Mouse (Mus musculus) heart, postnatal 0 days (tissue): ENCODE results near the gene Syna. TPM values are rescaled to one million over a fixed set of nuclear protein-coding genes. Genes with fewer than 3 reads are reported as not detected.
A peak's percentile ranks its signal among the peaks of the same experiment; 100 is the strongest.

Source experiments
- ATAC-seq: fragments of 200-750 bp; cut with Nextera tagmentation; 2 replicates; pipeline ENCODE4 v1.8.0; 2017; ENCODE audit warnings: low read depth, moderate number of reproducible peaks, moderate library complexity; ENCODE audit not compliant: insufficient read depth
- DNase-seq: peaks from one replicate; pipeline ENCODE4 v3.0.0-alpha.2; 2016; ENCODE audit warnings: low spot score
- H3K27ac ChIP-seq: fragments of 300-500 bp; sonication (generic); 2 replicates; pipeline ENCODE4 v1.5.1; 2014; ENCODE audit warnings: low read depth, mild to moderate bottlenecking
- H3K27me3 ChIP-seq: fragments of 300-500 bp; sonication (generic); 2 replicates; pipeline ENCODE4 v1.6.1; 2014; ENCODE audit warnings: low read length, mixed read lengths; ENCODE audit not compliant: control insufficient read depth, insufficient read depth
- H3K36me3 ChIP-seq: fragments of 300-500 bp; sonication (generic); replicated peaks from 2 replicates; pipeline ENCODE4 v1.6.1; 2014; ENCODE audit warnings: low read length, mixed read lengths; ENCODE audit not compliant: control insufficient read depth, insufficient read depth
- H3K4me1 ChIP-seq: fragments of 300-500 bp; sonication (generic); 2 replicates; pipeline ENCODE4 v1.6.1; 2014; ENCODE audit warnings: antibody characterized with exemption; ENCODE audit not compliant: control insufficient read depth, insufficient read depth
- H3K4me2 ChIP-seq: fragments of 300-500 bp; sonication (generic); 2 replicates; pipeline ENCODE4 v1.6.1; 2014; ENCODE audit warnings: low read depth, mild to moderate bottlenecking, low read length, moderate library complexity
- H3K4me3 ChIP-seq: fragments of 300-500 bp; sonication (generic); 2 replicates; pipeline ENCODE4 v1.5.1; 2014; ENCODE audit warnings: low read depth, low read length
- H3K9ac ChIP-seq: fragments of 300-500 bp; sonication (generic); replicated peaks from 2 replicates; pipeline ENCODE4 v1.6.1; 2014; ENCODE audit warnings: low read depth, low read length, mixed read lengths
- H3K9me3 ChIP-seq: fragments of 300-500 bp; sonication (generic); replicated peaks from 2 replicates; pipeline ENCODE4 v1.6.1; 2016; ENCODE audit warnings: low read length; ENCODE audit not compliant: control insufficient read depth
- CTCF ChIP-seq: IDR thresholded peaks from 2 replicates; pipeline ENCODE4 v1.5.1; 2016; ENCODE audit warnings: antibody characterized with exemption, control low read depth, low read depth
- EP300 ChIP-seq: IDR thresholded peaks from 2 replicates; pipeline ENCODE4 v1.6.1; 2016; ENCODE audit warnings: antibody characterized with exemption, low read depth
- WGBS: fragments of 180-500 bp; shearing (Covaris S2); extraction: QIAGEN DNeasy Blood & Tissue Kit; methylation state at CpG from one replicate; pipeline ENCODE4 v1.1.7; 2014; 5-methylcytosine and 5-hydroxymethylcytosine counted together
- polyA plus RNA-seq: library from polyadenylated mRNA; unstranded; fragments of >200 nt; fragmentation: Nextera tagmentation; extraction: Ambion mirVana; gene quantifications from 2 replicates; pipeline ENCODE4 v1.2.1, GENCODE M21; 2015
- total RNA-seq: library from RNA; depleted of rRNA; stranded (reverse); fragments of >200 nt; gene quantifications from 2 replicates; pipeline ENCODE4 v1.2.3, GENCODE M21; 2014; ENCODE audit warnings: low replicate concordance

Syna gene
- total and polyA plus RNA-seq, 2 experiments from 2014 or later: not detected

GRCm38 (mm10) chr5:134575833-134576232 lies 15.9 kb upstream of the Syna start:
- Histone ChIP-seq H3K4me1 (no peaks in the 10 kb centered on the region), H3K27me3 (no peaks in the 10 kb centered on the region), H3K4me3 (no peak overlapping the region), H3K4me2 (no peak overlapping the region), H3K9ac (no peak overlapping the region), H3K27ac (no peak overlapping the region), H3K9me3 (no peaks in the 10 kb centered on the region), H3K36me3 (no peaks in the 10 kb centered on the region)
- WGBS: 93% methylated on average over 5 of the region's 5 CpGs
- DNase-seq (no peak), ATAC-seq (no peak)
- TF ChIP-seq EP300 (no peak), CTCF (no peak)

- peak overlapping the region; percentile 90 for H3K27ac ChIP-seq
- H3K9ac ChIP-seq: peak overlapping the region; percentile 59
- H3K4me1 ChIP-seq: no peaks in the 10 kb centered on the region
- H3K4me2 ChIP-seq: peak overlapping the region; percentile 75
- H3K27me3 ChIP-seq: no peaks in the 10 kb centered on the region
- H3K4me3 ChIP-seq: peak overlapping the region; percentile 66
- no peaks in the 10 kb centered on the region for H3K36me3 ChIP-seq
- peak; percentile 43 for ATAC-seq
- H3K9me3 ChIP-seq: no peaks in the 10 kb centered on the region
- DNase-seq: peak; percentile 45
- 25% methylated on average over 10 of the region's 10 CpGs for WGBS
- TF ChIP-seq CTCF (no peak), EP300 (0 out of 2 replicates have a peak, but pooled peaks have one; percentile 22)
Observed at GRCm38 (mm10) chr5:134572508-134573214, 12.7 kb upstream of the Syna start.

GRCm38 (mm10) chr5:134571730-134572507 lies 11.9 kb upstream of the Syna start:
- 2% methylated on average over 23 of the region's 23 CpGs for WGBS
- H3K4me3 ChIP-seq: peak overlapping the region; percentile 66
- peak overlapping the region; percentile 90 for H3K27ac ChIP-seq
- no peaks in the 10 kb centered on the region for H3K27me3 ChIP-seq
- H3K9me3 ChIP-seq: no peaks in the 10 kb centered on the region
- H3K4me1 ChIP-seq: no peaks in the 10 kb centered on the region
- TF ChIP-seq CTCF (no peak), EP300 (no peak)
- H3K9ac ChIP-seq: peak overlapping the region; percentile 59
- ATAC-seq (peak; percentile 67), DNase-seq (peak; percentile 85)
- H3K36me3 ChIP-seq: no peaks in the 10 kb centered on the region
- H3K4me2 ChIP-seq: peak overlapping the region; percentile 75

- no peaks in the 10 kb centered on the region for H3K36me3 ChIP-seq
Observed at GRCm38 (mm10) chr5:134568964-134569491, 9.1 kb upstream of the Syna start.

GRCm38 (mm10) chr5:134568030-134568429 lies 8.1 kb upstream of the Syna start:
- Histone ChIP-seq H3K4me2 (no peak overlapping the region), H3K36me3 (no peaks in the 10 kb centered on the region), H3K9ac (no peak overlapping the region), H3K27ac (peak overlapping the region; percentile 80), H3K4me3 (no peak overlapping the region), H3K4me1 (no peaks in the 10 kb centered on the region), H3K27me3 (no peaks in the 10 kb centered on the region), H3K9me3 (no peaks in the 10 kb centered on the region)
- DNase-seq: no peak
- WGBS: 67% methylated on average over 3 of the region's 3 CpGs
- TF ChIP-seq CTCF (no peak), EP300 (no peak)
- ATAC-seq: no peak

More at GRCm38 (mm10) chr5:134568964-134569491, 9.1 kb upstream of the Syna start:
- Histone ChIP-seq H3K27ac (peak overlapping the region; percentile 80), H3K27me3 (no peaks in the 10 kb centered on the region), H3K9me3 (no peaks in the 10 kb centered on the region), H3K9ac (no peak overlapping the region), H3K4me2 (no peak overlapping the region), H3K4me1 (no peaks in the 10 kb centered on the region), H3K4me3 (no peak overlapping the region)
- peak; percentile 49 for ATAC-seq
- DNase-seq: no peak
- WGBS: 57% methylated on average over 8 of the region's 8 CpGs
- no peak for TF ChIP-seq CTCF
